ENCODE assay signal across 8 mouse cellular contexts in the genomic region with DNA sequence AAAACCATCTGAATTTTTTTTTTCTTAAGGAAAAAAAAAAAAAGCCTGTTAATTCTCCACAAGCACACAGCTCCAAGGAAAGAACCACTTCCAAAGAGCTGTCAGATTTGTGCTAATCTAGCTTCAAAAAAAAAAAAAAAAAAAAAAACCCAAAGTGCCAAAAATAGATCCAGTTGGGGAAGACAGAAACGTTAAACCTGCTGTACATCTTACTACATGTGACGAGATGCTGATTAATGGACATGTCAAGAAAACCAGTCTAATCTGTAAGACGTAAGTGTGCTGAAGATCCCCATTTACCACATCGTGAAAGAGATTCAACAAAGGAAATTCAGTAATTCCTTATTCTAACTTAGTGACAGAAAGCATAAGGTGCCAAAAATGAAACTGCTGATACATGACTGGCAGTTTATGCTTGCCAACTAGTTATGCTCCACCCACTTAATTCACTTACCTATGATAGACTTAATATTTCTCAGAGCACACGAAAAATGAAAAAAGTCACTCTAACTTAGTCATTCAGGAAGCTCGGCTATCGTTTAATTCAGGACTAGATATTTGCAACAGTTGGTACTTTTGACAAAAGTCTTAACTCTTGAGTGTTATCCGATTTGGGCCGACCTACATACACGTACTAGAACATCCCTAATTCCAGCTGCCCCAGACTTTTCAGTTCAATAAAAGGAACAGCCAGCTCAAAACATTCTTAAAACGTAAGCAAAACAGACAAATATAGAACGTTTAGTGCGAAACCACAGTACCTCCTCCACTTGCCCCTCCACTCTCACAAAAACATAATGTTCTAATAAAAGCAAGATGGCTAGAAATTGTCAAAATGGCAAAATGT. TPM values are rescaled to one million over a fixed set of nuclear protein-coding genes. Genes with fewer than 3 reads are reported as not detected.
A peak's percentile ranks its signal among the peaks of the same experiment; 100 is the strongest.
DNase-seq lines count a peak whose midpoint lies in the region; ATAC-seq and TF ChIP-seq lines count a peak whose summit lies in the region.

No protein-coding gene starts in this region.

- H3K9me3 ChIP-seq in embryonic facial prominence, embryonic 12.5 days, result no peaks in the 10 kb centered on the region
- H3K9me3 ChIP-seq in hindbrain, embryonic 14.5 days (ENCODE audit: control insufficient read depth, low read length), result no peaks in the 10 kb centered on the region
- H3K9me3 ChIP-seq in midbrain, embryonic 11.5 days (ENCODE audit: control insufficient read depth, low read length), result no peaks in the 10 kb centered on the region

- intact Hi-C loops in left cerebral cortex, postnatal 36 days (cut with DNase I), result loop anchor here (5.0 to 10.0 kb wide), 4 partner anchors 44 to 511 kb away; a partner anchor contains a TSS

- TF ChIP-seq POLR2A in testis, adult 2 months (IDR thresholded peaks at IDR 0.05; ENCODE audit: control insufficient read depth, low read depth, low read length), result no peak

- H3K36me3 ChIP-seq in testis, adult 2 months (ENCODE audit: control insufficient read depth, insufficient read depth, low read length), result peaks cover 2% of the 10 kb centered on the region; the same call in 1 of the 2 replicates
- H3K36me3 ChIP-seq in embryonic facial prominence, embryonic 12.5 days, result peaks cover 13% of the 10 kb centered on the region
- peaks cover 16% of the 10 kb centered on the region for H3K36me3 ChIP-seq in hindbrain, embryonic 14.5 days (replicated peaks; ENCODE audit: control insufficient read depth, insufficient read depth)
- peaks cover 2% of the 10 kb centered on the region; the same call in 1 of the 2 replicates for H3K36me3 ChIP-seq in midbrain, embryonic 11.5 days (ENCODE audit: control insufficient read depth, insufficient read depth, low read length)

- DNase-seq in testis, postnatal 14 days (ENCODE audit: low spot score), result no peak
- DNase-seq in hindbrain, embryonic 14.5 days (ENCODE audit: low spot score), result peak; percentile 31
- peak; percentile 89 for DNase-seq in midbrain, embryonic 11.5 days (ENCODE audit: low spot score, missing footprints)
- no peak for DNase-seq in adrenal gland, postnatal 14 days
- DNase-seq in left cerebral cortex, postnatal 36 days (ENCODE audit: low spot score in 2 of 2), result no peak

- TF ChIP-seq CTCF in testis, adult 2 months (IDR thresholded peaks at IDR 0.05; ENCODE audit: control insufficient read depth, insufficient read depth, insufficient replicate concordance, low read depth, low read length), result no peak

- no peak overlapping the region for H3K27ac ChIP-seq in testis, adult 2 months (ENCODE audit: control insufficient read depth, insufficient read depth, low read depth, low read length)
- H3K27ac ChIP-seq in embryonic facial prominence, embryonic 12.5 days, result peak overlapping the region; percentile 99; the same call in 1 of the 2 replicates
- H3K27ac ChIP-seq in hindbrain, embryonic 14.5 days, result peak overlapping the region; percentile 98; the same call in 1 of the 2 replicates
- H3K27ac ChIP-seq in midbrain, embryonic 11.5 days (ENCODE audit: low read depth, low read length), result no peak overlapping the region

- H3K4me2 ChIP-seq in embryonic facial prominence, embryonic 12.5 days (replicated peaks), result peak overlapping the region; percentile 79
- peak overlapping the region; percentile 89 for H3K4me2 ChIP-seq in hindbrain, embryonic 14.5 days (replicated peaks)
- H3K4me2 ChIP-seq in midbrain, embryonic 11.5 days, result peak overlapping the region; percentile 60

- no peaks in the 10 kb centered on the region; the same call in none of the 2 replicates for H3K4me1 ChIP-seq in testis, adult 2 months (ENCODE audit: control insufficient read depth, insufficient read depth, low read length)
- H3K4me1 ChIP-seq in embryonic facial prominence, embryonic 12.5 days, result peaks cover 23% of the 10 kb centered on the region
- H3K4me1 ChIP-seq in hindbrain, embryonic 14.5 days (replicated peaks; ENCODE audit: control insufficient read depth, insufficient read depth, low read length), result peaks cover 33% of the 10 kb centered on the region
- peaks cover 13% of the 10 kb centered on the region for H3K4me1 ChIP-seq in midbrain, embryonic 11.5 days (ENCODE audit: control insufficient read depth, insufficient read depth, low read length)

- no peak for ATAC-seq in embryonic facial prominence, embryonic 12.5 days (ENCODE audit: insufficient number of reproducible peaks, insufficient read depth, low FRiP score, low TSS enrichment)
- ATAC-seq in hindbrain, embryonic 14.5 days (ENCODE audit: low FRiP score), result no peak
- ATAC-seq in midbrain, embryonic 11.5 days (ENCODE audit: low FRiP score), result no peak
- no peak for ATAC-seq in cerebellum, adult (ENCODE audit: insufficient number of reproducible peaks, low FRiP score, low TSS enrichment)

- no peaks in the 10 kb centered on the region for H3K27me3 ChIP-seq in testis, adult 2 months (ENCODE audit: control insufficient read depth, insufficient read depth, low read length)
- H3K27me3 ChIP-seq in embryonic facial prominence, embryonic 12.5 days, result no peaks in the 10 kb centered on the region
- no peaks in the 10 kb centered on the region for H3K27me3 ChIP-seq in hindbrain, embryonic 14.5 days (ENCODE audit: control insufficient read depth, insufficient read depth, low read length)
- no peaks in the 10 kb centered on the region for H3K27me3 ChIP-seq in midbrain, embryonic 11.5 days (ENCODE audit: control insufficient read depth, insufficient read depth, low read length)

- peak overlapping the region; percentile 94 for H3K9ac ChIP-seq in embryonic facial prominence, embryonic 12.5 days
- H3K9ac ChIP-seq in hindbrain, embryonic 14.5 days, result peak overlapping the region; percentile 98
- H3K9ac ChIP-seq in midbrain, embryonic 11.5 days (ENCODE audit: low read length), result peak overlapping the region; percentile 96

- peak overlapping the region; percentile 53; the same call in 1 of the 2 replicates for H3K4me3 ChIP-seq in testis, adult 2 months (ENCODE audit: control insufficient read depth, low read depth, low read length)
- peak overlapping the region; percentile 93 for H3K4me3 ChIP-seq in embryonic facial prominence, embryonic 12.5 days
- H3K4me3 ChIP-seq in hindbrain, embryonic 14.5 days (replicated peaks; ENCODE audit: low read length), result peak overlapping the region; percentile 96
- H3K4me3 ChIP-seq in midbrain, embryonic 11.5 days (ENCODE audit: low read depth, low read length), result peak overlapping the region; percentile 85

- 10% methylated on average over 13 of the region's 13 CpGs for WGBS in embryonic facial prominence, embryonic 12.5 days
- WGBS in hindbrain, embryonic 14.5 days, result 13% methylated on average over 13 of the region's 13 CpGs
- 21% methylated on average over 13 of the region's 13 CpGs for WGBS in midbrain, embryonic 11.5 days

RNA-seq across cellular contexts. Expression of a gene that starts 1.2 kb away (rescaled TPM):
- polyA plus RNA-seq in testis, adult 2 months (2012; rRNA removed), result 16.8 and 25.0 TPM in 2 replicates
- polyA plus RNA-seq in embryonic facial prominence, embryonic 12.5 days (2016; fragmentation: Nextera tagmentation; extraction: Ambion mirVana), result 12.2 and 12.7 TPM in 2 replicates
- polyA plus RNA-seq in hindbrain, embryonic 14.5 days (2014; fragmentation: Nextera tagmentation; extraction: Ambion mirVana), result 12.7 and 13.2 TPM in 2 replicates
- 13.2 and 14.7 TPM in 2 replicates for polyA plus RNA-seq in midbrain, embryonic 11.5 days (2014; fragmentation: Nextera tagmentation; extraction: Ambion mirVana)
- 50.0 and 52.0 TPM in 2 replicates for total RNA-seq in adrenal gland, postnatal 14 days (2021)
- total RNA-seq in left cerebral cortex, postnatal 36 days (2021), result 10 to 100 TPM; 50.5 to 65.0 TPM

Comparison
In these comparisons a context has a peak if more than half of its experiments do, and no peak if none do; other contexts are left out.
1. H3K27ac ChIP-seq: peak in embryonic facial prominence, embryonic 12.5 days (single experiment) and hindbrain, embryonic 14.5 days (single experiment); none in testis, adult 2 months (single experiment) and midbrain, embryonic 11.5 days (single experiment).
2. DNase-seq: peak in hindbrain, embryonic 14.5 days (single experiment) and midbrain, embryonic 11.5 days (single experiment); none in testis, postnatal 14 days (single experiment), adrenal gland, postnatal 14 days (single experiment) and left cerebral cortex, postnatal 36 days (0 of 2).
3. Peak in every context shown above with its lines, with median percentiles within 50 percentile points of each other: H3K4me3 ChIP-seq, H3K4me2 ChIP-seq and H3K9ac ChIP-seq.